Mouse (Mus musculus): Measurements from ENCODE around the gene 1700122O11Rik.

DNA sequence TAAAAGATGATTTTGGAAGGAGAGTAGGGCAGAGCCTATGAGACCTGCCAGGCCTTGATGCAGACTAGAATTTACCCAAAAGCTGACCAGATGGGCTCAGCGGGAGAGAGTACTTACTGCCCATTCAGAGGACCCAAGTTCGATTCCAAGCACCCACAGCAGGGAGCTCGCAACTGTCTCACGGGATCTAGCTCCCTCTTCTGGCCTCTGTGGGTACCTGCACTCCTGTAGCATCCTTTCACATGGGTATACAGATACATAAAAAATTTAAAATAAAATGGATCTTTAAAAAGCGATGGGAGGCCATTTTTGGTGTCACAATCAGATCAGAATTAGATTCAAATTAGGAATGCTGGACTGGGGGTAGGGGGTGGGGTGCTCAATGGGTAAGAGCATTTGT is 11.1 kb downstream of the 1700122O11Rik start:
- peak; percentile 67 for TF ChIP-seq CTCF (conservative IDR thresholded peaks at IDR 0.05; ENCODE audit: low read length)
- TF ChIP-seq POU5F1 (IDR thresholded peaks at IDR 0.05; ENCODE audit: borderline replicate concordance, low read length), result no peak
- no peak for TF ChIP-seq NANOG (IDR thresholded peaks at IDR 0.05; ENCODE audit: borderline replicate concordance, low read length)

Data from E14TG2a.4 (cell line).